Mouse (Mus musculus): ENCODE measurements at regions not wholly inside any gene's neighbourhood (a gene's known extent, or its start where the extent isn't known, plus 50 kb on each side); places are given as distances from the start of the nearest gene placed in this dataset.

GRCm38 (mm10) chr4:140406913-140407312 is 160.3 kb upstream of the Igsf21 start:
- Histone ChIP-seq H3K4me1 (ENCODE audit: control insufficient read depth, insufficient read depth, low read length) (peaks cover 3% of the 10 kb centered on the region; the same call in 1 of the 2 replicates), H3K27ac (replicated peaks; ENCODE audit: low read depth, low read length) (no peak overlapping the region), H3K36me3 (ENCODE audit: control insufficient read depth, insufficient read depth, low read length) (no peaks in the 10 kb centered on the region), H3K4me3 (ENCODE audit: low read depth, low read length) (no peak overlapping the region), H3K9ac (ENCODE audit: low read length) (no peak overlapping the region), H3K27me3 (ENCODE audit: control insufficient read depth, insufficient read depth, low read length) (no peaks in the 10 kb centered on the region), H3K9me3 (ENCODE audit: control insufficient read depth, low read length) (no peaks in the 10 kb centered on the region), H3K4me2 (ENCODE audit: low read depth, severe bottlenecking) (no peak overlapping the region)
- whole genome bisulfite sequencing, result 67% methylated on average over 4 of the region's 4 CpGs
- ATAC-seq (ENCODE audit: insufficient number of reproducible peaks, low FRiP score, low TSS enrichment, low read depth) (no peak), DNase-seq (ENCODE audit: low spot score) (no peak)

GRCm38 (mm10) chr4:140405993-140406881 is 159.7 kb upstream of the Igsf21 start:
- no peak overlapping the region for H3K4me2 ChIP-seq (ENCODE audit: low read depth, severe bottlenecking)
- ATAC-seq (ENCODE audit: insufficient number of reproducible peaks, low FRiP score, low TSS enrichment, low read depth) (no peak), DNase-seq (ENCODE audit: low spot score) (peak; percentile 72)
- H3K4me3 ChIP-seq (ENCODE audit: low read depth, low read length), result no peak overlapping the region
- H3K27me3 ChIP-seq (ENCODE audit: control insufficient read depth, insufficient read depth, low read length), result no peaks in the 10 kb centered on the region
- no peak overlapping the region for H3K9ac ChIP-seq (ENCODE audit: low read length)
- no peaks in the 10 kb centered on the region for H3K36me3 ChIP-seq (ENCODE audit: control insufficient read depth, insufficient read depth, low read length)
- no peak overlapping the region for H3K27ac ChIP-seq (replicated peaks; ENCODE audit: low read depth, low read length)
- no peaks in the 10 kb centered on the region for H3K9me3 ChIP-seq (ENCODE audit: control insufficient read depth, low read length)
- WGBS, result 13% methylated on average over 7 of the region's 7 CpGs
- H3K4me1 ChIP-seq (ENCODE audit: control insufficient read depth, insufficient read depth, low read length), result peaks cover 3% of the 10 kb centered on the region; the same call in 1 of the 2 replicates

GRCm38 (mm10) chr4:140405427-140405826 is 158.8 kb upstream of the Igsf21 start:
- Histone ChIP-seq H3K9ac (ENCODE audit: low read length) (no peak overlapping the region), H3K4me1 (ENCODE audit: control insufficient read depth, insufficient read depth, low read length) (peaks cover 3% of the 10 kb centered on the region; the same call in 1 of the 2 replicates), H3K27me3 (ENCODE audit: control insufficient read depth, insufficient read depth, low read length) (no peaks in the 10 kb centered on the region), H3K4me3 (ENCODE audit: low read depth, low read length) (no peak overlapping the region), H3K27ac (replicated peaks; ENCODE audit: low read depth, low read length) (no peak overlapping the region), H3K36me3 (ENCODE audit: control insufficient read depth, insufficient read depth, low read length) (no peaks in the 10 kb centered on the region), H3K9me3 (ENCODE audit: control insufficient read depth, low read length) (no peaks in the 10 kb centered on the region), H3K4me2 (ENCODE audit: low read depth, severe bottlenecking) (no peak overlapping the region)
- 84% methylated on average over 9 of the region's 9 CpGs for WGBS
- ATAC-seq (ENCODE audit: insufficient number of reproducible peaks, low FRiP score, low TSS enrichment, low read depth) (no peak), DNase-seq (ENCODE audit: low spot score) (no peak)

- H3K36me3 ChIP-seq (ENCODE audit: control insufficient read depth, insufficient read depth, low read length), result no peaks in the 10 kb centered on the region
- no peak overlapping the region for H3K27ac ChIP-seq (replicated peaks; ENCODE audit: low read depth, low read length)
- DNase-seq (ENCODE audit: low spot score) (no peak), ATAC-seq (ENCODE audit: insufficient number of reproducible peaks, low FRiP score, low TSS enrichment, low read depth) (no peak)
- H3K4me2 ChIP-seq (ENCODE audit: low read depth, severe bottlenecking), result no peak overlapping the region
- no peaks in the 10 kb centered on the region for H3K9me3 ChIP-seq (ENCODE audit: control insufficient read depth, low read length)
- H3K27me3 ChIP-seq (ENCODE audit: control insufficient read depth, insufficient read depth, low read length), result no peaks in the 10 kb centered on the region
- WGBS, result 36% methylated on average over 8 of the region's 8 CpGs
- no peak overlapping the region for H3K9ac ChIP-seq (ENCODE audit: low read length)
- no peak overlapping the region for H3K4me3 ChIP-seq (ENCODE audit: low read depth, low read length)
- H3K4me1 ChIP-seq (ENCODE audit: control insufficient read depth, insufficient read depth, low read length), result peaks cover 3% of the 10 kb centered on the region; the same call in 1 of the 2 replicates
Observed at GRCm38 (mm10) chr4:140403128-140403527, 156.5 kb upstream of the Igsf21 start.

GRCm38 (mm10) chr4:140402319-140402718 is 155.7 kb upstream of the Igsf21 start:
- no peak overlapping the region for H3K27ac ChIP-seq (replicated peaks; ENCODE audit: low read depth, low read length)
- H3K27me3 ChIP-seq (ENCODE audit: control insufficient read depth, insufficient read depth, low read length), result no peaks in the 10 kb centered on the region
- 83% methylated on average over 7 of the region's 7 CpGs for WGBS
- no peaks in the 10 kb centered on the region for H3K9me3 ChIP-seq (ENCODE audit: control insufficient read depth, low read length)
- H3K36me3 ChIP-seq (ENCODE audit: control insufficient read depth, insufficient read depth, low read length), result no peaks in the 10 kb centered on the region
- ATAC-seq (ENCODE audit: insufficient number of reproducible peaks, low FRiP score, low TSS enrichment, low read depth) (no peak), DNase-seq (ENCODE audit: low spot score) (no peak)
- H3K4me3 ChIP-seq (ENCODE audit: low read depth, low read length), result no peak overlapping the region
- H3K4me1 ChIP-seq (ENCODE audit: control insufficient read depth, insufficient read depth, low read length), result peaks cover 3% of the 10 kb centered on the region; the same call in 1 of the 2 replicates
- H3K9ac ChIP-seq (ENCODE audit: low read length), result no peak overlapping the region
- H3K4me2 ChIP-seq (ENCODE audit: low read depth, severe bottlenecking), result no peak overlapping the region

- H3K36me3 ChIP-seq (ENCODE audit: control insufficient read depth, insufficient read depth, low read length), result no peaks in the 10 kb centered on the region
- no peaks in the 10 kb centered on the region for H3K27me3 ChIP-seq (ENCODE audit: control insufficient read depth, insufficient read depth, low read length)
- no peaks in the 10 kb centered on the region for H3K9me3 ChIP-seq (ENCODE audit: control insufficient read depth, low read length)
- H3K4me2 ChIP-seq (ENCODE audit: low read depth, severe bottlenecking), result no peak overlapping the region
- WGBS, result 80% methylated on average over 10 of the region's 10 CpGs
- H3K4me1 ChIP-seq (ENCODE audit: control insufficient read depth, insufficient read depth, low read length), result peaks cover 3% of the 10 kb centered on the region; the same call in 1 of the 2 replicates
- no peak overlapping the region for H3K4me3 ChIP-seq (ENCODE audit: low read depth, low read length)
- no peak overlapping the region for H3K9ac ChIP-seq (ENCODE audit: low read length)
- ATAC-seq (ENCODE audit: insufficient number of reproducible peaks, low FRiP score, low TSS enrichment, low read depth) (no peak), DNase-seq (ENCODE audit: low spot score) (no peak)
- no peak overlapping the region for H3K27ac ChIP-seq (replicated peaks; ENCODE audit: low read depth, low read length)
Observed at GRCm38 (mm10) chr4:140401632-140402031, 155.0 kb upstream of the Igsf21 start.

- Histone ChIP-seq H3K27ac (replicated peaks; ENCODE audit: low read depth, low read length) (no peak overlapping the region), H3K4me2 (ENCODE audit: low read depth, severe bottlenecking) (no peak overlapping the region), H3K36me3 (ENCODE audit: control insufficient read depth, insufficient read depth, low read length) (no peaks in the 10 kb centered on the region), H3K9ac (ENCODE audit: low read length) (no peak overlapping the region), H3K9me3 (ENCODE audit: control insufficient read depth, low read length) (no peaks in the 10 kb centered on the region), H3K4me3 (ENCODE audit: low read depth, low read length) (no peak overlapping the region), H3K27me3 (ENCODE audit: control insufficient read depth, insufficient read depth, low read length) (no peaks in the 10 kb centered on the region), H3K4me1 (ENCODE audit: control insufficient read depth, insufficient read depth, low read length) (no peaks in the 10 kb centered on the region)
- DNase-seq (ENCODE audit: low spot score) (no peak), ATAC-seq (ENCODE audit: insufficient number of reproducible peaks, low FRiP score, low TSS enrichment, low read depth) (no peak)
- 84% methylated on average over 8 of the region's 8 CpGs for WGBS
Observed at GRCm38 (mm10) chr4:140396548-140396947, 150.0 kb upstream of the Igsf21 start.

GRCm38 (mm10) chr4:140392290-140392689 is 145.7 kb upstream of the Igsf21 start:
- Histone ChIP-seq H3K36me3 (ENCODE audit: control insufficient read depth, insufficient read depth, low read length) (no peaks in the 10 kb centered on the region), H3K9me3 (ENCODE audit: control insufficient read depth, low read length) (no peaks in the 10 kb centered on the region), H3K4me1 (ENCODE audit: control insufficient read depth, insufficient read depth, low read length) (no peaks in the 10 kb centered on the region), H3K4me2 (ENCODE audit: low read depth, severe bottlenecking) (no peak overlapping the region), H3K9ac (ENCODE audit: low read length) (no peak overlapping the region), H3K27ac (replicated peaks; ENCODE audit: low read depth, low read length) (no peak overlapping the region), H3K4me3 (ENCODE audit: low read depth, low read length) (no peak overlapping the region), H3K27me3 (ENCODE audit: control insufficient read depth, insufficient read depth, low read length) (no peaks in the 10 kb centered on the region)
- ATAC-seq (ENCODE audit: insufficient number of reproducible peaks, low FRiP score, low TSS enrichment, low read depth), result no peak
- WGBS, result 76% methylated on average over 7 of the region's 7 CpGs
- no peak for DNase-seq (ENCODE audit: low spot score)

Data from limb, embryonic 11.5 days (tissue).